Mouse (Mus musculus) kidney, adult 2 months (tissue): ENCODE measurements around the gene Dmrt1. TPM values are rescaled to one million over a fixed set of nuclear protein-coding genes. Genes with fewer than 3 reads are reported as not detected.
A peak's percentile ranks its signal among the peaks of the same experiment; 100 is the strongest.

Experiments used
- DNase-seq: peaks from one replicate; pipeline ENCODE4 v3.0.0; 2021
- H3K27ac ChIP-seq: fragments of 200-500 bp; 2 replicates; pipeline ENCODE4 v1.5.1; 2012; ENCODE audit warnings: low read depth, low read length, control low read depth, inconsistent platforms; ENCODE audit not compliant: insufficient read depth
- H3K27me3 ChIP-seq: fragments of 200-500 bp; replicated peaks from 2 replicates; pipeline ENCODE4 v1.6.1; 2012; ENCODE audit warnings: mild to moderate bottlenecking, moderate library complexity, low read length, inconsistent platforms; ENCODE audit not compliant: control insufficient read depth, insufficient read depth
- H3K36me3 ChIP-seq: fragments of 200-500 bp; 2 replicates; pipeline ENCODE4 v1.6.1; 2012; ENCODE audit warnings: mild to moderate bottlenecking, moderate library complexity, low read length, inconsistent platforms; ENCODE audit not compliant: control insufficient read depth, insufficient read depth
- H3K4me1 ChIP-seq: fragments of 200-500 bp; 2 replicates; pipeline ENCODE4 v1.6.1; 2011; ENCODE audit warnings: low read length; ENCODE audit not compliant: control insufficient read depth, insufficient read depth
- H3K4me3 ChIP-seq: fragments of 200-500 bp; 2 replicates; pipeline ENCODE4 v1.5.1; 2011; ENCODE audit warnings: mild to moderate bottlenecking, low read depth, low read length, control low read depth; ENCODE audit not compliant: insufficient read depth
- CTCF ChIP-seq: fragments of 200-500 bp; conservative IDR thresholded peaks from 2 replicates; pipeline ENCODE4 v1.5.1; 2011; ENCODE audit warnings: low read depth, mild to moderate bottlenecking, control low read depth, low read length, moderate library complexity, mixed read lengths; ENCODE audit not compliant: insufficient read depth, insufficient read length
- POLR2A ChIP-seq: fragments of 200-500 bp; IDR thresholded peaks from one replicate; pipeline ENCODE4 v1.6.1; 2011; ENCODE audit warnings: low read depth, low read length, control low read depth
- WGBS: fragments of 180-500 bp; shearing (Covaris S2); methylation state at CpG from one replicate; pipeline ENCODE4 v1.1.7; 2018; 5-methylcytosine and 5-hydroxymethylcytosine counted together
- polyA plus RNA-seq: library from polyadenylated mRNA; depleted of rRNA; stranded (reverse); fragments of >200 nt; gene quantifications from 2 replicates; pipeline ENCODE4 v1.2.3, GENCODE M21; 2012

Gene Dmrt1
- polyA plus RNA-seq, 1 experiment, result not detected

- no peak for DNase-seq
- Histone ChIP-seq H3K4me1 (no peaks in the 10 kb centered on the region), H3K4me3 (no peak overlapping the region), H3K27me3 (no peaks in the 10 kb centered on the region; the same call in none of the 2 replicates), H3K36me3 (no peaks in the 10 kb centered on the region), H3K27ac (no peak overlapping the region)
- WGBS, result 17% methylated on average over 4 of the region's 4 CpGs
- TF ChIP-seq CTCF, result no peak
- no peak for TF ChIP-seq POLR2A
Observed at GRCm38 (mm10) chr19:25598626-25599025, 93.2 kb downstream of the Dmrt1 start.

DNA sequence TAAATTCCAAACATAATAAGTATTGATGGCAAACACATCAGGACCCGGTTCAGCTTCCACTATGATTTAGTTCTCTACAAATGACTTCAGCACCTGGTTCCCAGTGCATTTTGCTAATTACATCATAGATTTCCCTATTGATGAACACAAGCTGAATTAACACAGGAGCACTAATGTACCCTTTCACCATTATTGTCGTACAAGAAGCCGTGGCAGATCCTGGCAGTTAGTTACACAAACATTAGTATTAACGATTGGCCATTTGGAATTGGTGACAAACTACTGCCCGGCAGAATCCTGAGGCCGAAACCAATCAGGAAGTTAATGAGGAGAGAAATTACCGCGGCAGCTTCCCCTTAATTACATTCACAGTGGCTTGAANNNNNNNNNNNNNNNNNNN lies 96.5 kb downstream of the Dmrt1 start:
- Histone ChIP-seq H3K27ac (no peak overlapping the region), H3K4me1 (peaks cover 3% of the 10 kb centered on the region; the same call in 1 of the 2 replicates), H3K36me3 (no peaks in the 10 kb centered on the region), H3K27me3 (peaks cover 15% of the 10 kb centered on the region), H3K4me3 (no peak overlapping the region)
- TF ChIP-seq CTCF (no peak), POLR2A (no peak)
- DNase-seq, result no peak
- 6% methylated on average over 8 of the region's 8 CpGs for WGBS

- Histone ChIP-seq H3K36me3 (no peaks in the 10 kb centered on the region), H3K4me3 (no peak overlapping the region), H3K27ac (no peak overlapping the region), H3K27me3 (peaks cover 25% of the 10 kb centered on the region), H3K4me1 (peaks cover 3% of the 10 kb centered on the region; the same call in 1 of the 2 replicates)
- no peak for DNase-seq
- TF ChIP-seq CTCF (no peak), POLR2A (no peak)
- 4% methylated on average over 21 of the region's 21 CpGs for whole genome bisulfite sequencing
Observed at GRCm38 (mm10) chr19:25607461-25608205, 102.2 kb downstream of the Dmrt1 start.

DNA sequence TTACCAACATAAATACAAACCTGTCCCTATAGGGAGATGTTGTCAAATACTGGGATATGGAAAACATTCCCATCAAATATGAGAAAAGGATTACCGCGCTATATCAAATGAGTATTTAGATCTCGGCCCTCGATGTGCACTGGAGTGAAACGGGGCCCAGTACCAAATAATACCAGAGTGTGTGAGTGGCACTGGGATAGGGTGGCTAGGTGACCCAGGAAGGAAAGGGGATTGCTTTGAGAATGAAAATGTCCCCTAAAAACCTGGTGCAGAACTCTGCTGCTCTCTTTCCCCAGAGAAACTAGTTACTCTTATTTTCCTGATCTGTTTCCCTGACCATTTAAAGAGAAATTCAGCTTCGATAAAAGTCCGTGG lies 102.8 kb downstream of the Dmrt1 start:
- DNase-seq, result no peak
- H3K4me1 ChIP-seq, result peaks cover 3% of the 10 kb centered on the region; the same call in 1 of the 2 replicates
- WGBS, result 7% methylated on average over 7 of the region's 7 CpGs
- H3K27me3 ChIP-seq, result peaks cover 25% of the 10 kb centered on the region
- no peak overlapping the region for H3K27ac ChIP-seq
- TF ChIP-seq CTCF (no peak), POLR2A (no peak)
- H3K4me3 ChIP-seq, result no peak overlapping the region
- no peaks in the 10 kb centered on the region for H3K36me3 ChIP-seq

DNA sequence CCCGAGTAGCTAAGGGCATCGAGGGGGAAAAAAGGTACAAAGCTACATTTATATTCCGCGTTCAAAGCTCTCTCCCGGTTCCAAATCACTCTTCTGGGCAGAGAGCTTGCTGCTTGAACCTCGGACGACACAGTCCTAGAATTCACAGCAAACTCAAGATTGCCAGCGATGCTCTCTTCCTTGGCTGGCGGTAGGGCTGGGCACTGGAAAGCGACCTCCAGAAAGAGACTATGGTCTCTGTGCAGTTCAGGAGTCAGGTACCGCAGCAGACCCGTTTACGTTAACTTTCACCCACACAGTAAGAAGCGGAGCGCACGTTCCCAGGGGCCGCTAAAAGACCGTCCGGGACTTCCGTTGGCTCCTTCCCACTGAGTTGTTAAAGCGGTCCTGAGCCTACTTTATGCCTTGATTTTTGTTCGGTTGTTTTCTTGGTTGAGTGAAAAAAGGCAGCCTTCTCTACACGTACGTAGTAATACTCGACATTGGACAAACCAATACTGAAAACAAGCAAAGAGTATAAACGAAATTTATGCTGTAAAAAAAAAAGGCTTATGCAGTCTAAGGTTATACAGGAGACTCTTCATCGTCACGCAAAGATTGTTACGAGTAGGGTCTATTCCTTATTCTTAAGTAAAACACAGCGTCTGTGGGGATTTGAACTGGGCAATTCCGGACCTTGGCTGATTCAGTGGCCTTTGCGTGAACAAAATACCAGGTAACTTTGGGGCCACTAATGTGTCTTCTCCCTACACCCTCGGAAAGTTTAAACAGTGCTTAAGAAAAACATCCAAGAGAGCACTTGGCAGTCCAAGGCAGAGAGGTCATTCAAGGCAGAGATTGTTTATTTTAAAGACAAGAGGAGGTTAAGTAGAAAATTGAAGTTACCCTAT lies 103.8 kb downstream of the Dmrt1 start:
- Histone ChIP-seq H3K36me3 (no peaks in the 10 kb centered on the region), H3K4me1 (peaks cover 3% of the 10 kb centered on the region; the same call in 1 of the 2 replicates), H3K27me3 (peaks cover 25% of the 10 kb centered on the region), H3K27ac (no peak overlapping the region), H3K4me3 (no peak overlapping the region)
- 4% methylated on average over 33 of the region's 33 CpGs for WGBS
- DNase-seq, result no peak
- no peak for TF ChIP-seq POLR2A
- no peak for TF ChIP-seq CTCF

GRCm38 (mm10) chr19:25610015-25610410 lies 104.6 kb downstream of the Dmrt1 start, which contains the start of gene Dmrt3:
TSS of gene Dmrt3 (plus strand) at chr19:25610301.
- peak within 1 kb of the TSS; percentile 23; the same call in 1 of the 2 replicates for H3K4me3 ChIP-seq

More at GRCm38 (mm10) chr19:25610015-25610410, 104.6 kb downstream of the Dmrt1 start, which contains the start of gene Dmrt3:
- Histone ChIP-seq H3K27me3 (peaks cover 21% of the 10 kb centered on the region), H3K27ac (no peak within 1 kb of the TSS), H3K36me3 (no peaks in the 10 kb centered on the region), H3K4me1 (peaks cover 3% of the 10 kb centered on the region; the same call in 1 of the 2 replicates)
- 2% methylated on average over 29 of the region's 29 CpGs for WGBS
- no peak for DNase-seq
- TF ChIP-seq POLR2A (no peak), CTCF (no peak)
